Mouse (Mus musculus): ENCODE data around the gene E130308A19Rik. TPM values are rescaled to one million over a fixed set of nuclear protein-coding genes. Genes with fewer than 3 reads are reported as not detected.

Gene E130308A19Rik
- total and polyA plus RNA-seq, 3 experiments: 2.4 to 3.4 (median 3.1) TPM

GRCm38 (mm10) chr4:59580495-59581281 is 45.3 kb upstream of the E130308A19Rik start:
- Histone ChIP-seq H3K36me3 (replicated peaks in 1 of 2; ENCODE audit: control insufficient read depth in 1 of 2, insufficient read depth in 1 of 2, low read length in 1 of 2) (no peaks in the 10 kb centered on the region), H3K4me2 (ENCODE audit: insufficient read depth, low read depth, poor library complexity, severe bottlenecking) (peak overlapping the region; percentile 82), H3K27ac (ENCODE audit: insufficient read depth, low read depth) (no peak overlapping the region), H3K4me1 (ENCODE audit: control insufficient read depth in 1 of 2, insufficient read depth in 2 of 2) (peaks cover 0 to 10% of the 10 kb centered on the region in 2 experiments; a peak in 2 of 4 replicates), H3K9ac (ENCODE audit: insufficient read depth, low read depth) (peak overlapping the region; percentile 75), H3K79me2 (replicated peaks; ENCODE audit: control insufficient read depth, extremely low read depth, insufficient read depth, poor library complexity, severe bottlenecking) (no peaks in the 10 kb centered on the region), H3K9me3 (replicated peaks; ENCODE audit: low read length) (no peaks in the 10 kb centered on the region), H3K4me3 (replicated peaks in 1 of 3; ENCODE audit: low read depth in 2 of 3, low read length in 2 of 3, poor library complexity in 1 of 3) (peak overlapping the region; percentile 74 to 77 (median 76)), H3K27me3 (replicated peaks) (no peaks in the 10 kb centered on the region)
- TF ChIP-seq NELFE (IDR thresholded peaks at IDR 0.05; ENCODE audit: low read depth, low read length) (peak; percentile 2; the same call in 1 of the 2 replicates), SIN3A (IDR thresholded peaks at IDR 0.05; ENCODE audit: low read length) (peak; percentile 23), NRF1 (IDR thresholded peaks at IDR 0.05; ENCODE audit: low read depth, low read length) (peak; percentile 53; the same call in 1 of the 2 replicates), PAX5 (IDR thresholded peaks at IDR 0.05; ENCODE audit: low read length) (no peak), MAZ (IDR thresholded peaks at IDR 0.05; ENCODE audit: low read depth, low read length) (peak; percentile 88), ZMIZ1 (IDR thresholded peaks at IDR 0.05; ENCODE audit: low read depth, low read length) (peak; percentile 6; the same call in 1 of the 2 replicates)
- in situ Hi-C loops (cut with MboI; ENCODE audit: low pct_ligation_motif_present, low pct_unique_long_range_greater_than_20kb, low sequenced_read_pairs) (no loop called here), dilution Hi-C loops (cut with MboI; ENCODE audit: extremely low pct_ligation_motif_present, extremely low pct_unique_long_range_greater_than_20kb, low sequenced_read_pairs) (no loop called here)
- no peak for DNase-seq (ENCODE audit: extremely low read depth)

GRCm38 (mm10) chr4:59581314-59582185 is 44.5 kb upstream of the E130308A19Rik start, which contains the start of gene Hsdl2:
TSS of gene Hsdl2 (plus strand) at chr4:59581563.
- H3K79me2 ChIP-seq (replicated peaks; ENCODE audit: control insufficient read depth, extremely low read depth, insufficient read depth, poor library complexity, severe bottlenecking): no peaks in the 10 kb centered on the region
- H3K27me3 ChIP-seq (replicated peaks): no peaks in the 10 kb centered on the region
- H3K4me2 ChIP-seq (ENCODE audit: insufficient read depth, low read depth, poor library complexity, severe bottlenecking): peak within 1 kb of the TSS; percentile 82
- H3K4me1 ChIP-seq (ENCODE audit: control insufficient read depth in 1 of 2, insufficient read depth in 2 of 2): peaks cover 0 to 9% of the 10 kb centered on the region in 2 experiments; a peak in 2 of 4 replicates
- peak within 1 kb of the TSS; percentile 74 to 80 (median 77) for H3K4me3 ChIP-seq (replicated peaks in 1 of 3; ENCODE audit: low read depth in 2 of 3, low read length in 2 of 3, poor library complexity in 1 of 3)
- H3K9me3 ChIP-seq (replicated peaks; ENCODE audit: low read length): no peaks in the 10 kb centered on the region
- DNase-seq (ENCODE audit: extremely low read depth): peak; percentile 99
- no peaks in the 10 kb centered on the region for H3K36me3 ChIP-seq (replicated peaks in 1 of 2; ENCODE audit: control insufficient read depth in 1 of 2, insufficient read depth in 1 of 2, low read length in 1 of 2)
- peak within 1 kb of the TSS; percentile 80 for H3K9ac ChIP-seq (ENCODE audit: insufficient read depth, low read depth)
- dilution Hi-C loops (cut with MboI; ENCODE audit: extremely low pct_ligation_motif_present, extremely low pct_unique_long_range_greater_than_20kb, low sequenced_read_pairs): no loop called here
- in situ Hi-C loops (cut with MboI; ENCODE audit: low pct_ligation_motif_present, low pct_unique_long_range_greater_than_20kb, low sequenced_read_pairs): no loop called here
- H3K27ac ChIP-seq (ENCODE audit: insufficient read depth, low read depth): no peak within 1 kb of the TSS
- TF ChIP-seq ZMIZ1 (IDR thresholded peaks at IDR 0.05; ENCODE audit: low read depth, low read length) (no peak), MAX (IDR thresholded peaks at IDR 0.05; ENCODE audit: low read length) (no peak), MAZ (IDR thresholded peaks at IDR 0.05; ENCODE audit: low read depth, low read length) (peak; percentile 49; the same call in 1 of the 2 replicates), CTCF (conservative IDR thresholded peaks at IDR 0.05 in 1 of 2, IDR thresholded peaks at IDR 0.05 in 1 of 2; ENCODE audit: low read depth in 2 of 2, low read length in 2 of 2) (no peak), RAD21 (IDR thresholded peaks at IDR 0.05; ENCODE audit: low read depth, low read length) (no peak), JUN (IDR thresholded peaks at IDR 0.05; ENCODE audit: insufficient read depth, low read depth, low read length) (no peak), USF2 (conservative IDR thresholded peaks at IDR 0.05; ENCODE audit: low read depth, low read length) (no peak), POLR2AphosphoS2 (IDR thresholded peaks at IDR 0.05; ENCODE audit: low read depth, low read length) (no peak), ETS1 (conservative IDR thresholded peaks at IDR 0.05; ENCODE audit: low read depth, low read length) (no peak), ZNF384 (IDR thresholded peaks at IDR 0.05; ENCODE audit: low read depth, low read length) (no peak), KAT2A (IDR thresholded peaks at IDR 0.05; ENCODE audit: insufficient replicate concordance, low read length) (no peak), NRF1 (IDR thresholded peaks at IDR 0.05; ENCODE audit: low read depth, low read length) (peak; percentile 95), SIN3A (IDR thresholded peaks at IDR 0.05; ENCODE audit: low read length) (peak; percentile 49), MXI1 (IDR thresholded peaks at IDR 0.05; ENCODE audit: low read depth, low read length) (no peak; the same call in none of the 2 replicates), ELF1 (IDR thresholded peaks at IDR 0.05; ENCODE audit: low read depth, low read length) (peak; percentile 83), TBP (conservative IDR thresholded peaks at IDR 0.05; ENCODE audit: low read depth, low read length) (peak; percentile 17; the same call in 1 of the 2 replicates), SMC3 (IDR thresholded peaks at IDR 0.05; ENCODE audit: low read depth, low read length) (no peak), ZKSCAN1 (IDR thresholded peaks at IDR 0.05; ENCODE audit: borderline replicate concordance, low read depth, low read length) (no peak), IRF4 (IDR thresholded peaks at IDR 0.05; ENCODE audit: low read depth, low read length) (peak; percentile 40; the same call in 1 of the 2 replicates), HCFC1 (IDR thresholded peaks at IDR 0.05; ENCODE audit: low read depth, low read length) (peak; percentile 49), UBTF (IDR thresholded peaks at IDR 0.05; ENCODE audit: low read depth, low read length) (no peak), EP300 (IDR thresholded peaks at IDR 0.05; ENCODE audit: low read length) (no peak), MAFK (IDR thresholded peaks at IDR 0.05; ENCODE audit: insufficient replicate concordance, low read length) (no peak), TCF12 (IDR thresholded peaks at IDR 0.05; ENCODE audit: low read depth, low read length) (peak; percentile 68), ZC3H11A (IDR thresholded peaks at IDR 0.05; ENCODE audit: low read depth, low read length) (no peak), BHLHE40 (IDR thresholded peaks at IDR 0.05; ENCODE audit: low read depth, low read length) (no peak)

Data from CH12.LX (cell line).